Mouse (Mus musculus) cortical plate, adult 2 months (tissue): ENCODE data around the gene Cdk16.

Experiments used
- CTCF ChIP-seq: fragments of 200-500 bp; IDR thresholded peaks from 2 replicates; pipeline ENCODE4 v1.5.1; 2011; ENCODE audit warnings: mild to moderate bottlenecking, control low read depth, low read length; ENCODE audit not compliant: insufficient read depth; ENCODE audit errors: extremely low read depth
- POLR2A ChIP-seq: fragments of 200-500 bp; IDR thresholded peaks from 2 replicates; pipeline ENCODE4 v1.6.1; 2011; ENCODE audit warnings: mild to moderate bottlenecking, low read length, control low read depth; ENCODE audit not compliant: insufficient read depth; ENCODE audit errors: extremely low read depth

- TF ChIP-seq CTCF = no peak
- TF ChIP-seq POLR2A = no peak
Observed at GRCm38 (mm10) chrX:20748829-20749228, 61.1 kb downstream of the Cdk16 start.
